Mouse (Mus musculus) lung, adult 2 months (tissue): Measurements from ENCODE around the gene 3110082I17Rik. TPM values are rescaled to one million over a fixed set of nuclear protein-coding genes. Genes with fewer than 3 reads are reported as not detected.

Experiments
- DNase-seq: peaks from one replicate; pipeline ENCODE4 v3.0.0; 2022
- H3K4me1 ChIP-seq: fragments of 200-500 bp; 2 replicates; pipeline ENCODE4 v1.6.1; 2011; ENCODE audit warnings: low read length; ENCODE audit not compliant: control insufficient read depth, insufficient read depth
- H3K4me3 ChIP-seq: fragments of 200-500 bp; replicated peaks from 2 replicates; pipeline ENCODE3; 2011; ENCODE audit warnings: low read depth, mild to moderate bottlenecking, control low read depth, low read length; ENCODE audit errors: extremely low read depth
- CTCF ChIP-seq: fragments of 200-500 bp; IDR thresholded peaks from 2 replicates; pipeline ENCODE4 v1.5.1; 2011; ENCODE audit warnings: mild to moderate bottlenecking, low read length, control low read depth; ENCODE audit not compliant: insufficient read depth
- POLR2A ChIP-seq: fragments of 200-500 bp; IDR thresholded peaks from 2 replicates; pipeline ENCODE4 v1.6.1; 2011; ENCODE audit warnings: low read depth, mild to moderate bottlenecking, control low read depth, low read length, borderline replicate concordance; ENCODE audit errors: extremely low read depth
- WGBS: fragments of 180-500 bp; shearing (Covaris S2); methylation state at CpG from one replicate; pipeline ENCODE4 v1.1.7; 2018; 5-methylcytosine and 5-hydroxymethylcytosine counted together
- polyA plus RNA-seq: library from polyadenylated mRNA; depleted of rRNA; stranded (reverse); fragments of >200 nt; gene quantifications from 2 replicates; pipeline ENCODE4 v1.2.3, GENCODE M21; 2012

Gene 3110082I17Rik
- polyA plus RNA-seq, 1 experiment, result 14.0 TPM

DNA sequence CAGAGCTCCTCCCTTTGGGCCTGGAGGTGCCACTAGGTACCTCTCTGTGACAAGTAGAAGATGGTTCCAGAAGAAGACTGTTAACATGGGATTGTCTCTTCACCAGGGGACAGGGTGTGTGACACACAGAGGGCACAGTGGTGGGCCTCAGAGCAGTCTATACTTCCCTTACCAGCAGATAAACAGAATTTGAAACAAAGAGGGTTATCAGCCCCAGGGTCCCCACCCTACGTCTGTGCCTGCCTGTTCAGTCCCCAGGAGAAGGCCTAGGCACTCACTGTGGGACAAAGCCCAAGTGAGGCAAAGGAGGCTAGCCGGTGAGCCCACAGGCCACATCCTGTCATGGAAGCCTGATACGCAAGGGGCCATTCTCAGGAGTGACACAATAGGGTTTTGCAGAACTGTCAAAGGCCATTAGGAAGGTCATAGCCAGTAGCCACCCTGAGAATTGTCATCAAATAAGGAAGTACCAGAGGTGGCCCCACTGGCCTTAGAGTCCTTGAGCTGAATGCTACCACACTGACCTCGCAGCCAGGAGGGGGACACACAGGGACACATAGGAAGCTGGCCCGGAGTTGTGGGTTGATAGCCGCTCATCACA is 55.4 kb downstream of the 3110082I17Rik start, which contains the start of gene C130050O18Rik:
Gene C130050O18Rik, plus strand, starts transcription at position 480 of the 601 bp plus-strand sequence.
- WGBS, result 72% methylated on average over 6 of the region's 6 CpGs
- no peak for TF ChIP-seq CTCF
- peak; percentile 10; the same call in 1 of the 2 replicates for TF ChIP-seq POLR2A
- Histone ChIP-seq H3K4me3 (peak within 1 kb of the TSS; percentile 31), H3K4me1 (peaks cover 17% of the 10 kb centered on the region)
- no peak for DNase-seq

DNA sequence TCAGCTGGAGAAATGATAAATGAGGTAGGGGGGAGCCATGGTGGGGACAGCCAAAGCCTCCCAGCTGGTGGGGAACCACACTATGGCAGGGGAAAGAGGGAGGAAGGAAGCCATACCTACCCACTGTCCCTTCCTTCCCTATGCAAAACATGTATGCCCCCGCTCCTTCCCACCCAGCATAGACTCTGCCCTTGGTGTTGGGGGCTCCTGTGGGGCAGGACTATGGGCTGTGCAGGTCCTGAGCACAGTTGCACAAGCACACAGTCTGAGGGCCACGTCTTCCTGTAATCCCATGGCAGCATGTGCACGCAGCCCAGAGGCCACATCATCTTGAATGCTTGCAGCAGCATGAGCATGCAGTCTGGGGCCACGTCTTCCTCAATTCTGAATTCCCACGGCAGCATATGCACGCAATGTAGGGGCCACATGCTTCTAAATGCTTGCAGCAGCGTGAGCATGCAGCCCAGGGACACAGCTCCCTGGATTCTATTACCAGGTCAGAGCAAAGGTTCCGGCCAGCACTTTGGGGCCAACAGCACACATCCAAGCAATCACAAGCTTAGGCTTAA is 56.6 kb downstream of the 3110082I17Rik start:
- 84% methylated on average over 8 of the region's 8 CpGs for WGBS
- no peak for DNase-seq
- TF ChIP-seq POLR2A (no peak), CTCF (no peak)
- Histone ChIP-seq H3K4me1 (peaks cover 9% of the 10 kb centered on the region), H3K4me3 (no peak overlapping the region)

DNA sequence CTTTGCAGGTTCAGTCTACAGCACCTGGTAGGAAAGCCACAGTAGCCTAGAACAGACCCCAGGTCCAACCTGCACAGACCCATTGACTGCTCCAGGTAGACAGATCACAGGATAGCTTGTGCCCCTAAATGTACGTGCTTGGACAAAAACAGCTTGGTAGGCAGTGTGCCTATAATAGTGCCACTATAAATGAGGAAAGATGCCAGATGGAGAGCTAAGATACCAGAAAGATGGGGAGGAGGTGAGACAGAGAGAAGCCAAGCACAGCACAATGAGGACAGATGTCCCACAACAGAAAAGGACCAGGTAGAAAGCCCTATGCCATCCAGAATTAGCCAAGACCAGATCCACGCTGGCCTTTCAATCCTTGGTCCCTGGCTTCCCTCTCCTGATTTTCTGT is 58.2 kb downstream of the 3110082I17Rik start:
- Histone ChIP-seq H3K4me1 (peaks cover 13% of the 10 kb centered on the region), H3K4me3 (no peak overlapping the region)
- WGBS, result 94% methylated on average over 2 of the region's 2 CpGs

DNA sequence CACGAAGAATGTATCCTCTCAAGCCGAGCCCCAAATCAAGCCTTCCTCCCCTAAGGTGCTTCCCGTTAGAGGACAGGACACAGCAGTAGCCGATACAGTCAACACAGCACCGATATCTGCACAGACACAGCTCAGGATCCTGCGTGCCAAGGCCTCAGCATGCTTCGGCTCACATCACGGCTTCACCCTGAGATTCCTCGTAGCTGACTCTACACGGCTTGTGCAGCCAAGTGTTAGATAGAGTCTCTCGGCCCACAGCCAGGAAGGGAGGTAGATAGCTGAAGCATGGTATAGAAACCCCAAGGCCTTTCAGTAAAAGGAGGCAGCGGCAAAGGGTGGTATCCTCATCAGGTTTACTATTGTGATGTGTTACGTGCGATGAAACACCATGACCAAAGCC is 60.3 kb downstream of the 3110082I17Rik start:
- Histone ChIP-seq H3K4me1 (peaks cover 11% of the 10 kb centered on the region), H3K4me3 (no peak overlapping the region)
- no peak for DNase-seq
- 76% methylated on average over 14 of the region's 14 CpGs for WGBS
- TF ChIP-seq CTCF, result no peak
- no peak for TF ChIP-seq POLR2A

More for the DNA sequence above, 58.2 kb downstream of the 3110082I17Rik start:
- TF ChIP-seq POLR2A (no peak), CTCF (no peak)
- DNase-seq, result no peak

DNA sequence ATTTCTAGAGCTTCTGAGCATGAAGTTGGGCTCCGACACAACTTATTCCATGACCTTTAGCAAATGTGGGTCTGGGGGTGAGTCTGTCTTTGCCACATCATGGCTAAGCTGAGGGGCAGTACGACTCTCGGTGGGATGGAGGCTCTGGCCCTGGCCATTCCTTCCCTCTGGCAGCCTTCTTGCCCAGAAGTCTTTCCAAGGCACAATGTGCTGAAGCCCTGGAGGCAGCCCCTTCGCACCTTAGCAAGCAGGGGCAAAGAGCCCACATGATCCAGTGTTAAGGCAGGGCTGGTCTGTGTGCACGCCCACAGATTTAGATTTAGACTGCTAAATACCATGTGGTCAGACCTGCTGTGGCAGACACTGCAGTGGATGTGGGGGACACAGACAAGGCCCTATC is 61.5 kb downstream of the 3110082I17Rik start:
- TF ChIP-seq CTCF (no peak), POLR2A (0 out of 2 replicates have a peak, but pooled peaks have one; percentile 4)
- 71% methylated on average over 5 of the region's 5 CpGs for WGBS
- DNase-seq, result no peak

DNA sequence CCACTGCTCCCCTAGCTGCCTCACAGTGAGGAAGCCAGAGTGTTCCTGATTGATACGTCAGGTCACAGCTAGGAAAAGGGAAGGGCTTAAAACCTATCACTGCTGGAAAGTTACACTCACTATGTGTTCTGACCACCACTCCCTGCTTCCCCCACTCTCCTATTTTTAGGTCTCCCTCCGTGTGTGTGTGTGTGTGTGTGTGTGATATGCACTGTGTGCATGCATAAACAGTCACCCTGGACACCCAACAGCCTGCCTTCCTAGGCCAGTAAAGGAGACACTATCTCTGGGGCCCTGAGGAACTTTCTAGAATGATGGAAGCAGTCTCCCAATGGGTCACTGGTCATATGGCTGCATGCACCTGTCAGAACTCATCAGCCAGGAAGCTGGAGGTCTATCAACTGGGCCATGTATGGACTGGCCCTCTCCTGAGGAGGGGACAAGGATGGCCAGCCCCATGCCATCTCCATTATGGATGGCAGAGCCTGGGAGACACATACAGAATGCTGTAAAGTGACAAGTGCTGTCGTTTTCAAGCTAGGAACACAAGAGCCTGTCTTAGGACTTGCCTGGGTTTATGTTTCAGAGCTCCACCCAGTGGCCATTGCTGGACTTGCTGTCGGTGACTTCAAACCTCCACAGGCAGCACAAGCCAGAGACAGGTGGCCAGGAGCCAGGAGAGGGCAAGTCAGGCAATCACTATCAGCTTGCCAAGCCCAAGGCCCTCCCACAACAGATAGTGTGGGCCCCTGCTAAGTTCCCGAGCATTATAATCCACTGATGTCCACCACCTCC is 62.2 kb downstream of the 3110082I17Rik start:
- 13% methylated on average over 5 of the region's 5 CpGs for WGBS

More for the DNA sequence above, 61.5 kb downstream of the 3110082I17Rik start:
- Histone ChIP-seq H3K4me1 (peaks cover 11% of the 10 kb centered on the region), H3K4me3 (no peak overlapping the region)

DNA sequence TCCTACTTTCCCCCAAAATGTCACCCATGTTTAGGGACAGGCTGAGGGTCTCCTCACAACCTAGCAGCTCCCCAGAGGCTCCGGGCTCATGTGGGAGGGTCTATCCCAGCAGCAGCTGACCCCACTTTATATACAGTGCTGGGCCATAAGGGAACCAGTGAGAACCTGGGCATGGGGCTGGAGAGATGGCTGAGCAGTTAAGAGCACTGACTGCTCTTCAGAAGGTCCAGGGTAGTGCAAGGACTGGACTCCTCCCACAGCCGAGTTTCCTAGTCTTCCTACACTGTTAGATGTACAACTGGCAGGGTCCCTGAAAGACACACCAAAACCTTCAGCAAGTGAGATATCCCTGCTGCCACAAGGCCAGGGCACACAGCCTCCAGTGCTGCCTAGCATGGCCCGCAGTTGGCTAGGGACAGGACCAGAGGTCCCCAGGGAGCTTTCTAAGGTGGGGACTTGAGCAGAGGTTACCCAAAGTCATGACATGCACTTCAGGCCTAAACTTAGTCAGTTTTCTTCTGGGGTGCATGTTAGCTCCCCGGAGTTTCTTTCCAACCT is 62.9 kb downstream of the 3110082I17Rik start:
- Histone ChIP-seq H3K4me3 (no peak overlapping the region), H3K4me1 (peaks cover 14% of the 10 kb centered on the region)
- no peak for DNase-seq
- 79% methylated on average over 4 of the region's 4 CpGs for WGBS
- no peak for TF ChIP-seq POLR2A
- no peak for TF ChIP-seq CTCF

More for the DNA sequence above, 62.2 kb downstream of the 3110082I17Rik start:
- TF ChIP-seq CTCF (peak; percentile 89), POLR2A (no peak)
- no peak overlapping the region for H3K4me3 ChIP-seq
- DNase-seq, result peak; percentile 93
- peaks cover 11% of the 10 kb centered on the region for H3K4me1 ChIP-seq

DNA sequence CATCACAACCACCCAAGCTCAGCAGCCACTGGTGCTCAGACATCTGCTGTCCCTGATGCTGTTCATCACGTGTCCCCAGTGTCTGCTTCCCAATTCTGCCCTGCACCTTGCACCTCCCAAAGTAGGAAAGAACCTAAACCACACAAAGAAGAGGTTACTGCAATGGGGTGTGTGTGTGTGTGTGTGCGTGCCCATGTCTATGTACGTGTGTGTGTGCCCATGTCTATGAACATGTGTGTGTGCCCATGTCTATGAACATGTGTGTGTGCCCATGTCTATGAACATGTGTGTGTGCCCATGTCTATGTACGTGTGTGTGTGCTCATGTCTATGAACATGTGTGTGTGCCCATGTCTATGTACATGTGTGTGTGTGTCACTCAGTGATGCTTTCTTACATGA is 64.8 kb downstream of the 3110082I17Rik start:
- 85% methylated on average over 4 of the region's 4 CpGs for WGBS
- no peak for TF ChIP-seq POLR2A
- no peak for TF ChIP-seq CTCF
- Histone ChIP-seq H3K4me1 (peaks cover 25% of the 10 kb centered on the region), H3K4me3 (no peak overlapping the region)
- DNase-seq, result no peak

DNA sequence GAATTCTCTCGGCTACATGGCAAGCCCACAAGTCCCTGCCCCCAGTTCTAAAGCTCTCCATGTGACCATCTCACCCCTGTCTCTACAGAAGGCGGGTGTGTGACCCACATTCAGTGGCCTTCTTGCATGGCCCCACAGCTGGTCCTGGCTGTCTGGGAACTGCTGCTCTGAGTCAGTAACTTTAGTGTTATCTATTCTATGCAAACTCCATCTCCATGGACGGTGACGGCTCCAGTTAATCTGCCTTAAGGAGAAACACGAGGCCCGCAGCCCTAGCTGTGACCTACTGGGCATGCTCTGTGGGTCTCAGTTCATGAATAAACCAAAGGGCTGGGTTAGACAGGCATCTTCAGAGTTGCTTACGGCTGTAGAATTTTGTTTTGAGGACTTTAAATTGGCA is 65.9 kb downstream of the 3110082I17Rik start:
- peaks cover 31% of the 10 kb centered on the region for H3K4me1 ChIP-seq
- H3K4me3 ChIP-seq, result no peak overlapping the region
- 75% methylated on average over 7 of the region's 7 CpGs for WGBS
- no peak for DNase-seq
- TF ChIP-seq POLR2A, result no peak
- TF ChIP-seq CTCF, result no peak
